Mouse (Mus musculus): ENCODE data around the gene Psd. TPM values are rescaled to one million over a fixed set of nuclear protein-coding genes. Genes with fewer than 3 reads are reported as not detected.

Psd gene
- polyA plus RNA-seq, 1 experiment from 2014 or later = 6.0 TPM

GRCm38 (mm10) chr19:46317546-46317885 lies 9.4 kb downstream of the Psd start:
- no peaks in the 10 kb centered on the region for H3K9me3 ChIP-seq
- H3K36me3 ChIP-seq = peaks cover 10% of the 10 kb centered on the region; the same call in 1 of the 2 replicates
- peak overlapping the region; percentile 79 for H3K4me2 ChIP-seq
- H3K4me3 ChIP-seq = peak overlapping the region; percentile 54
- H3K4me1 ChIP-seq = peaks cover 46% of the 10 kb centered on the region
- ATAC-seq (ENCODE audit: insufficient number of reproducible peaks, insufficient read depth, low FRiP score, low TSS enrichment, low read depth) = no peak
- H3K27ac ChIP-seq = no peak overlapping the region
- peaks cover 100% of the 10 kb centered on the region for H3K27me3 ChIP-seq
- peak overlapping the region; percentile 71 for H3K9ac ChIP-seq
- 1% methylated on average over 46 of the region's 48 CpGs for WGBS

- H3K9ac ChIP-seq = peak overlapping the region; percentile 71
- peaks cover 98% of the 10 kb centered on the region for H3K27me3 ChIP-seq
- no peak for ATAC-seq (ENCODE audit: insufficient number of reproducible peaks, insufficient read depth, low FRiP score, low TSS enrichment, low read depth)
- H3K27ac ChIP-seq = no peak overlapping the region
- peaks cover 16% of the 10 kb centered on the region for H3K36me3 ChIP-seq
- WGBS = 28% methylated on average over 15 of the region's 15 CpGs
- H3K9me3 ChIP-seq = no peaks in the 10 kb centered on the region
- H3K4me3 ChIP-seq = peak overlapping the region; percentile 54
- H3K4me1 ChIP-seq = peaks cover 43% of the 10 kb centered on the region
- peak overlapping the region; percentile 79 for H3K4me2 ChIP-seq
These were observed 10.0 kb downstream of the Psd start for GRCm38 (mm10) chr19:46316846-46317545.

GRCm38 (mm10) chr19:46315752-46316610 lies 11.0 kb downstream of the Psd start:
- Histone ChIP-seq H3K27ac (no peak overlapping the region), H3K27me3 (peaks cover 91% of the 10 kb centered on the region), H3K4me1 (peaks cover 35% of the 10 kb centered on the region), H3K9ac (no peak overlapping the region), H3K4me3 (no peak overlapping the region), H3K36me3 (peaks cover 26% of the 10 kb centered on the region), H3K9me3 (no peaks in the 10 kb centered on the region), H3K4me2 (0 out of 2 replicates have a peak overlapping the region, but pooled peaks have one; percentile 79)
- 57% methylated on average over 12 of the region's 12 CpGs for WGBS
- ATAC-seq (ENCODE audit: insufficient number of reproducible peaks, insufficient read depth, low FRiP score, low TSS enrichment, low read depth) = no peak

GRCm38 (mm10) chr19:46314872-46315742 lies 11.8 kb downstream of the Psd start:
- Histone ChIP-seq H3K9ac (no peak overlapping the region), H3K9me3 (no peaks in the 10 kb centered on the region), H3K36me3 (peaks cover 34% of the 10 kb centered on the region), H3K4me3 (no peak overlapping the region), H3K27ac (no peak overlapping the region), H3K27me3 (peaks cover 82% of the 10 kb centered on the region), H3K4me1 (peaks cover 35% of the 10 kb centered on the region), H3K4me2 (no peak overlapping the region)
- no peak for ATAC-seq (ENCODE audit: insufficient number of reproducible peaks, insufficient read depth, low FRiP score, low TSS enrichment, low read depth)
- 39% methylated on average over 14 of the region's 14 CpGs for WGBS

- H3K36me3 ChIP-seq = peaks cover 41% of the 10 kb centered on the region
- 10% methylated on average over 18 of the region's 18 CpGs for WGBS
- H3K27ac ChIP-seq = no peak overlapping the region
- no peak for ATAC-seq (ENCODE audit: insufficient number of reproducible peaks, insufficient read depth, low FRiP score, low TSS enrichment, low read depth)
- no peak overlapping the region for H3K9ac ChIP-seq
- H3K4me2 ChIP-seq = no peak overlapping the region
- H3K9me3 ChIP-seq = no peaks in the 10 kb centered on the region
- H3K27me3 ChIP-seq = peaks cover 79% of the 10 kb centered on the region
- H3K4me3 ChIP-seq = no peak overlapping the region
- H3K4me1 ChIP-seq = peaks cover 35% of the 10 kb centered on the region
These were observed 12.8 kb downstream of the Psd start for GRCm38 (mm10) chr19:46314151-46314601.

GRCm38 (mm10) chr19:46313591-46313990 lies 13.4 kb downstream of the Psd start:
- 71% methylated on average over 6 of the region's 6 CpGs for WGBS
- Histone ChIP-seq H3K4me1 (peaks cover 35% of the 10 kb centered on the region), H3K9me3 (no peaks in the 10 kb centered on the region), H3K4me2 (no peak overlapping the region), H3K27me3 (peaks cover 77% of the 10 kb centered on the region), H3K9ac (no peak overlapping the region), H3K27ac (no peak overlapping the region), H3K4me3 (no peak overlapping the region), H3K36me3 (peaks cover 41% of the 10 kb centered on the region)
- no peak for ATAC-seq (ENCODE audit: insufficient number of reproducible peaks, insufficient read depth, low FRiP score, low TSS enrichment, low read depth)

GRCm38 (mm10) chr19:46313116-46313515 lies 13.8 kb downstream of the Psd start:
- Histone ChIP-seq H3K27me3 (peaks cover 77% of the 10 kb centered on the region), H3K4me1 (peaks cover 32% of the 10 kb centered on the region), H3K27ac (no peak overlapping the region), H3K9ac (0 out of 2 replicates have a peak overlapping the region, but pooled peaks have one; percentile 21), H3K36me3 (peaks cover 41% of the 10 kb centered on the region), H3K4me3 (no peak overlapping the region), H3K4me2 (no peak overlapping the region), H3K9me3 (no peaks in the 10 kb centered on the region)
- 80% methylated on average over 9 of the region's 9 CpGs for WGBS
- ATAC-seq (ENCODE audit: insufficient number of reproducible peaks, insufficient read depth, low FRiP score, low TSS enrichment, low read depth) = no peak

- peaks cover 44% of the 10 kb centered on the region for H3K36me3 ChIP-seq
- H3K27me3 ChIP-seq = peaks cover 77% of the 10 kb centered on the region
- H3K9me3 ChIP-seq = no peaks in the 10 kb centered on the region
- 0 out of 2 replicates have a peak overlapping the region, but pooled peaks have one; percentile 21 for H3K9ac ChIP-seq
- no peak overlapping the region for H3K4me3 ChIP-seq
- peaks cover 28% of the 10 kb centered on the region for H3K4me1 ChIP-seq
- H3K4me2 ChIP-seq = no peak overlapping the region
- no peak overlapping the region for H3K27ac ChIP-seq
- 90% methylated on average over 21 of the region's 21 CpGs for WGBS
- no peak for ATAC-seq (ENCODE audit: insufficient number of reproducible peaks, insufficient read depth, low FRiP score, low TSS enrichment, low read depth)
These were observed 14.4 kb downstream of the Psd start for GRCm38 (mm10) chr19:46312566-46312965.

GRCm38 (mm10) chr19:46311341-46311740 lies 15.6 kb downstream of the Psd start:
- no peak overlapping the region for H3K9ac ChIP-seq
- H3K9me3 ChIP-seq = no peaks in the 10 kb centered on the region
- H3K27me3 ChIP-seq = peaks cover 74% of the 10 kb centered on the region
- no peak overlapping the region for H3K27ac ChIP-seq
- no peak for ATAC-seq (ENCODE audit: insufficient number of reproducible peaks, insufficient read depth, low FRiP score, low TSS enrichment, low read depth)
- peaks cover 47% of the 10 kb centered on the region for H3K36me3 ChIP-seq
- peaks cover 16% of the 10 kb centered on the region for H3K4me1 ChIP-seq
- H3K4me3 ChIP-seq = no peak overlapping the region
- no peak overlapping the region for H3K4me2 ChIP-seq
- WGBS = 87% methylated on average over 9 of the region's 9 CpGs

- no peak overlapping the region for H3K9ac ChIP-seq
- no peak for ATAC-seq (ENCODE audit: insufficient number of reproducible peaks, insufficient read depth, low FRiP score, low TSS enrichment, low read depth)
- H3K27me3 ChIP-seq = peaks cover 65% of the 10 kb centered on the region
- no peak overlapping the region for H3K27ac ChIP-seq
- no peak overlapping the region for H3K4me2 ChIP-seq
- H3K4me1 ChIP-seq = peaks cover 20% of the 10 kb centered on the region
- H3K4me3 ChIP-seq = no peak overlapping the region
- H3K36me3 ChIP-seq = peaks cover 47% of the 10 kb centered on the region
- no peaks in the 10 kb centered on the region for H3K9me3 ChIP-seq
- WGBS = 85% methylated on average over 12 of the region's 12 CpGs
These were observed 16.6 kb downstream of the Psd start for GRCm38 (mm10) chr19:46310312-46310865.

Measured in embryonic facial prominence, embryonic 13.5 days (tissue).